Mouse (Mus musculus) liver, adult (tissue): ENCODE measurements around the gene Sox8.

ENCODE experiments used
- GATA4 ChIP-seq: IDR thresholded peaks from 2 replicates; pipeline ENCODE4 v1.6.1; 2014; ENCODE audit warnings: mild to moderate bottlenecking, low read length; ENCODE audit not compliant: insufficient replicate concordance

Sox8 gene

DNA sequence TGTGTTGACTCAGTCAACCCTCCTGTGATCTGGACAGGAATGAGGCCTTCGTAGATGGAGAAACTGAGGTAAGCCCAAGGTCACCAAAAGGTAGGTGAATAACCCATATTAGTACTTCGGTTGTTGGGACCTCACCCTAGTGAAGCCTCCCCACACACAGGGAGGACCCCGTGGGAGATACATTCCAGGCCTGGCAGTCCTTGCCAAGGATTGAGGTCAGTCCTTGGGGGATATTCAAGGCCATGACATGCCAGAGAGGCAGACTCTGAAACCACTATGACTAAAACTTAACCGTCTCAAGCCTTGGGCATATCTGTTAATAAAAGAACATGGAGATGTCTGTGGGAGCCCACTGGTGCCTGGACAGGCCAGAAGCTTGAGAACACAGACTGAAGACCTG is 28.7 kb downstream of the Sox8 start:
- no peak for TF ChIP-seq GATA4

DNA sequence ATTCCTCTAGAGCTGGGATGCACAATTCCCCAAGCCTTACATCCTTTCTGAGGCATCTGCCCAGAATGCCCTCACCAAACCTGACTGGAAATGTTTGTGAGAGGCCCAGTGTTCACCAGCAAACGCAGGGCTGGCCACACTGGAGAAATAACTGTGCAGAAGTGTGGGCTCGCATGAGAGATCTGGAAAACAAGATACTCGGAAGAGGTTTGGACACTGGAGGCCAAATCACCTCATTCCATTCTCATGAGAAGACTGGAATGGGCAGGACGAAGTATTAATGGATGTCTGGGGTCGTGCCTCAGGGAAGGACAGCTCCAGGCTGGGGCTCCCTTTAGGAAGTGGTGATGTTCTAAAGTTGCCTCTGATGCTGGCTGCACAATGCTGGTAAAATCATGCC is 29.8 kb downstream of the Sox8 start:
- TF ChIP-seq GATA4: no peak

DNA sequence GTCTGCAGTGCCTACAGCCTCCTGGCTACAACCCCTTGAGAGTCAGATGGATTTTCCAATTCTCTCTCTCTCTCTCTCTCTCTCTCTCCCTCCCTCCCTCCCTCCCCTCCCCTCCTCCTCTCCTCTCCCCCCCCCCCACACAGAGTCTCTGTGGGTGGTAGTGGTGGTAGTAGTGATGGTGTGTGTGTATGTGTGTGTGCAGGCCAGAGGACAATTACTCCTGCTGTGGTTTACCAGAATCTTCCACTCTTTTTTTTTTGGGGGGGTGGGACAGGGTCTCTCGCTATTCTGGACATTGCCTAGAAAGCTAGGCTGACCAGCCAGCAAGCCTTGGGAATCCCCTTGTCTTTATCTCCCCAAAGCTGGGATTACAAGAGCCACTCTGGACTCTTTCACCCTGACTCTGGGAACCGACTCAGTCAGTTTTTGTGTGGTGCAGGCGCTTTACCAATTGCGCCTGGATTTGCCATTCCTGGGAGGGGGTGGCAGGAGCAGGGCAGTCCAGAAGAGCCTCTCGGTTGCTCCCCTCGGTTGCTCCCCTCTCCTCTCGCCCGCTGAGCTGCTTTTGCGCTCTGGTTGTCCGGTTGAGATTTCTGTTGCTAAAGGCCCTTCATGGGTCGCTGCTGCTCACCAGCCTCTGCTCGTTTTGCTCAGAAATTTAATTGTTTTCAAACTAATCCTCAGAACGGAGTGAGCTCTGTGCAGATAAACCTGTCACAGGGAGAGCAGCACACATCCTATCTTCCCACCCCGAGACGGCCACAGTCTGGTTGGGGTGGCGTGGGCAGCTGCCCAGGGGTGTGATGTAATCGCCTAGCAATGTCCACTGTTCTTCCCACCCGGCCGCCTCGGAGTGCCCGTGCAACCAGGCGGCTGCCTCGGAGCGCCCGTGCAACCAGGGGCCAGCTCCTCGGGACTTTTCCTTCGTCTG is 31.3 kb downstream of the Sox8 start:
- no peak for TF ChIP-seq GATA4

DNA sequence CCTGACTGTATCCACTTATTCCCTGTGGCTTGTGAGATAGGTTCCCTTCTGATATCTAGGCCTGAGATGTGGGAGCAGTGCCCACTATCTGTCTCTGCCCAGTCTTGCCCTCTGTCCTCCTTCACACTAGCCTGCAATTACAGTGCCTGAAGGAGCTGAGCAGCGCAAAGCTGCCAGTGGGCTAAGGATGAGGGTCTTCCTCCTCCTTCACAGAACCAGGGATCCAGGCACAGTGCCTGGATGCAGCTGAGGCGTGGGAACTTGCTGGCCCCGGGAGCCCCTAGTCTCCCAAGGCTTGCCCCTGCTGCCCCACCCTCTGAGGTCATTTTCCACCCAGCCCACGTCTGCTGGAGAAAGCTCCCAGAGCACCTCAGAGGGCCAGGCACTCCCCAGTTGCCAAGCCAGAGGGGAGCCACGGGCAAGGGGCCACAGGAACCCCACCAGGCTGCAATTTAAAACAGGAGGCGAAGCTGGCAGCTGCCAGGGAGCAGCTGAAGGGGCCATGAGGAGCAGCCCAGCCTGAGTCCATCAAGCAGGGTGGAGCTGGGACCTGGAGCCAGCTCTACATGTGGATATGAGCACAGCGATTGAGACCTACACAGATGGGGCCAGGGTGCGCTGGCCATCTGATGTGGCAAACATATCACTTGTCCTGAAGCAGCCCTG is 40.0 kb downstream of the Sox8 start:
- TF ChIP-seq GATA4: no peak

DNA sequence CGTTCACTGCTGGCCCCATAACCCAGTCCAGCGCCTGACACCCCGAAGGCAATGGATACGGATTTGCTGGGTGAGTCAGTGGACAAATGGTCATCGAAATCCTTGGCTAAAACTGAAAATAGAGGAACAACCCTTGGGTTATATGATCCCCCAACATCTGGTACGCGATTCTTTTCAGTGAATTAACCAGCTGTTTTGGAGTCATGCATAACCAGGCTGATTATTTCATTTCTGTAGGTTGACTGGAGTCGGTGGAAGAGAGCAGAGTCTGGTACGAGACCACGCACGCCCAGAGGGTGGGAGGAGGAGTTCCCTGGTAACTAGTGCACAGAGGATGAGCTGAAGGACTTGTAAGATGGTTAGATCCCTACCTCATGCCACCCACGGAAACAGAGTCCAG is 48.4 kb downstream of the Sox8 start:
- no peak for TF ChIP-seq GATA4

DNA sequence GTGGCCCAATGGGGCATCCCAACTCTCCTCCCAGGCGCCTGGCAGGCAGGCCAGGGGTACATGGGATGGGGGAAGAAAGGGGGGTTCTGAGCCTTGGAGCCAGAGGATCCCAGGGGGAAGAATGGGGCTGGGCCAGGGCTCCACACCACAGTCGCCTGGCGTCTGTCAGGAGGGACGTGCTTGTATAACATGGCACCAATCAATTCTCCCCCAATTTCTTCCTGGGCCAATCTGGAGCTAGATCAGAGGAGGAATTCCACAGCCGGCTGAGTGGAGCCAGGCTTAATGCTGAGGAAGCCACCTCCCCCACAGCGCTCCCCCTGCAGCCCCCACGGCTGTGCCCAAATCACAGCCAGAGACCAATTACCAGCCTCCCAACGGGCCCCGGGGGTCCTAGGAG is 50.0 kb downstream of the Sox8 start:
- no peak for TF ChIP-seq GATA4

GRCm38 (mm10) chr17:25519511-25519910 is 51.0 kb downstream of the Sox8 start:
- TF ChIP-seq GATA4: no peak

- no peak for TF ChIP-seq GATA4
These were observed 52.3 kb downstream of the Sox8 start for GRCm38 (mm10) chr17:25518144-25518543.

DNA sequence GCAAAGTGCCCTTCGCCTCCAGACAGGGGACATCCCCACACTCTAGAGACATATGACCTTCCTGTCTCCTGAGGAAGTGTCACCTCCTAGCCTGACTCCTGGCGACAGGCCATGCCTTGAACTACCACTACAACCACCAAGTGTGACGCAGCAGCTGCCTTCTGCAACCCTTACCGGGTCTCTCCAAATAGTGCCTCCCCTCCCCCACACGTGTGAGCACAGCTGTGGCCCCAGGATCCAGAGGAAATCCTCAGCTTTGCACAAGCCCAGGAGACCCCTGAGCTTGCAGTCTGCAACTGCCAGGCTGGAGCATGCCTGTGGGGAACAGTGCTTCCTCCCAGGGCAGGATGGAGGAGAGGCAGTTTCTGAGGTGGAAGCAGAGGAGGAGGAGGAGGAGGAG is 54.2 kb downstream of the Sox8 start:
- no peak for TF ChIP-seq GATA4
